18 mouse cellular contexts compared by ENCODE assay signal in the genomic region with DNA sequence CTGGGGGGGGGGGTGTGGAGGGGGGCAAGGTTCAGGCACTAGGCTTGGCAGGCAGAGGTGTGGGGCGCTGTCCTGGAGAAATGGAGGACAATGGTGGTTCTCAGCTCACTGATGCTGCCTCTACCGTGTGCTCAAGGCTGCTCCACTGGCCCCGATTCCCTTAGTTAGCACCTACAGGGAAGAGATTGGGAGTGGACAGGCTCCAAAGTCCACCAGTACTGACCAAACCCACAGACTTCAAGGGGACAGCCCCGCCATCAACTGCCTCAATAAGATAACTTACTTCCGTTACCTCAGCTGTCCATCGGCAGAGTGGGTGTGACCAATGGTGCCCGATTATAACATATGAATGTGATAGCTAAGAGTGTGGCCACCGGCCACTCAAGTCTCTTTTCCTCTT.
DNase-seq lines count a peak whose midpoint lies in the region; ATAC-seq and TF ChIP-seq lines count a peak whose summit lies in the region.
"Had no signal": no experiment of that assay in that cellular context is flagged by ENCODE, and none has a peak within 500 bp of the region (broad histone marks: within the 10 kb centered on the region; RNA-seq: fewer than 3 reads in every experiment).

No protein-coding gene starts in this region.

- TF ChIP-seq CTCF in testis, adult 2 months (IDR thresholded peaks at IDR 0.05; ENCODE audit: control insufficient read depth, insufficient read depth, insufficient replicate concordance, low read depth, low read length): no peak
- no peak for TF ChIP-seq CTCF in cerebellum, adult 2 months (IDR thresholded peaks at IDR 0.05; ENCODE audit: borderline replicate concordance, insufficient read depth, low read depth, low read length)

- H3K27ac ChIP-seq in hindbrain, embryonic 14.5 days: peak overlapping the region; percentile 43; the same call in 1 of the 2 replicates
- H3K27ac ChIP-seq in hindbrain, embryonic 11.5 days (ENCODE audit: low read depth, low read length): no peak overlapping the region
- H3K27ac ChIP-seq in testis, adult 2 months (ENCODE audit: control insufficient read depth, insufficient read depth, low read depth, low read length): no peak overlapping the region
- H3K27ac ChIP-seq in stomach, embryonic 16.5 days (ENCODE audit: low read length): no peak overlapping the region
- no peak overlapping the region for H3K27ac ChIP-seq in cerebellum, adult 2 months (ENCODE audit: insufficient read depth, low read length)
- H3K27ac ChIP-seq: embryonic facial prominence, embryonic 13.5 days; forebrain, embryonic 12.5 days; heart, adult 2 months; heart, embryonic 15.5 days had no signal

- no peak overlapping the region for H3K9ac ChIP-seq in hindbrain, embryonic 14.5 days
- H3K9ac ChIP-seq in hindbrain, embryonic 11.5 days (ENCODE audit: low read depth, low read length): no peak overlapping the region
- H3K9ac ChIP-seq in stomach, embryonic 16.5 days (ENCODE audit: low read length): no peak overlapping the region
- H3K9ac ChIP-seq: embryonic facial prominence, embryonic 13.5 days; forebrain, embryonic 12.5 days; heart, embryonic 15.5 days had no signal

- no peak overlapping the region for H3K4me2 ChIP-seq in hindbrain, embryonic 14.5 days (replicated peaks)
- H3K4me2 ChIP-seq in hindbrain, embryonic 11.5 days (replicated peaks; ENCODE audit: low read depth, low read length): no peak overlapping the region
- no peak overlapping the region for H3K4me2 ChIP-seq in stomach, embryonic 16.5 days (ENCODE audit: low read depth, low read length)
- H3K4me2 ChIP-seq: embryonic facial prominence, embryonic 13.5 days; forebrain, embryonic 12.5 days; heart, embryonic 11.5 days; heart, embryonic 15.5 days had no signal

- H3K36me3 ChIP-seq in hindbrain, embryonic 14.5 days (replicated peaks; ENCODE audit: control insufficient read depth, insufficient read depth): peaks cover 38% of the 10 kb centered on the region
- H3K36me3 ChIP-seq in hindbrain, embryonic 11.5 days (ENCODE audit: control insufficient read depth, insufficient read depth, low read length): no peaks in the 10 kb centered on the region
- no peaks in the 10 kb centered on the region for H3K36me3 ChIP-seq in testis, adult 2 months (ENCODE audit: control insufficient read depth, insufficient read depth, low read length)
- no peaks in the 10 kb centered on the region for H3K36me3 ChIP-seq in stomach, embryonic 16.5 days (ENCODE audit: control insufficient read depth, insufficient read depth, low read length)

- no peak for TF ChIP-seq POLR2A in testis, adult 2 months (IDR thresholded peaks at IDR 0.05; ENCODE audit: control insufficient read depth, low read depth, low read length)
- TF ChIP-seq POLR2A in cerebellum, adult 2 months (IDR thresholded peaks at IDR 0.05; ENCODE audit: borderline replicate concordance, insufficient read depth, low read length): no peak

- ATAC-seq in hindbrain, embryonic 14.5 days (ENCODE audit: low FRiP score): no peak
- ATAC-seq in hindbrain, embryonic 11.5 days (ENCODE audit: low FRiP score): no peak
- peak; percentile 38; the same call in 1 of the 2 replicates for ATAC-seq in stomach, embryonic 16.5 days (ENCODE audit: insufficient read depth, low FRiP score)
- ATAC-seq: forebrain, embryonic 16.5 days had no signal

- H3K4me3 ChIP-seq in hindbrain, embryonic 14.5 days (replicated peaks; ENCODE audit: low read length): no peak overlapping the region
- H3K4me3 ChIP-seq in hindbrain, embryonic 11.5 days (ENCODE audit: low read depth, low read length): no peak overlapping the region
- H3K4me3 ChIP-seq in testis, adult 2 months (ENCODE audit: control insufficient read depth, low read depth, low read length): peak overlapping the region; percentile 78
- no peak overlapping the region for H3K4me3 ChIP-seq in stomach, embryonic 16.5 days (replicated peaks; ENCODE audit: low read length)
- no peak overlapping the region for H3K4me3 ChIP-seq in cerebellum, adult 2 months (replicated peaks; ENCODE audit: insufficient read depth, low read depth, low read length)
- H3K4me3 ChIP-seq: embryonic facial prominence, embryonic 13.5 days; forebrain, embryonic 12.5 days; heart, adult 2 months; heart, embryonic 15.5 days had no signal

- no peaks in the 10 kb centered on the region for H3K27me3 ChIP-seq in hindbrain, embryonic 14.5 days (ENCODE audit: control insufficient read depth, insufficient read depth, low read length)
- no peaks in the 10 kb centered on the region for H3K27me3 ChIP-seq in hindbrain, embryonic 11.5 days (ENCODE audit: control insufficient read depth, insufficient read depth, low read length)
- no peaks in the 10 kb centered on the region for H3K27me3 ChIP-seq in testis, adult 2 months (ENCODE audit: control insufficient read depth, insufficient read depth, low read length)
- H3K27me3 ChIP-seq in stomach, embryonic 16.5 days (ENCODE audit: control insufficient read depth, insufficient read depth, low read length): no peaks in the 10 kb centered on the region
- H3K27me3 ChIP-seq in cerebellum, adult 2 months (ENCODE audit: control insufficient read depth, insufficient read depth, low read length): no peaks in the 10 kb centered on the region
- H3K27me3 ChIP-seq: embryonic facial prominence, embryonic 13.5 days; forebrain, embryonic 12.5 days; heart, embryonic 15.5 days had no signal

- peaks cover 5% of the 10 kb centered on the region; the same call in 1 of the 2 replicates for H3K4me1 ChIP-seq in hindbrain, embryonic 14.5 days (replicated peaks; ENCODE audit: control insufficient read depth, insufficient read depth, low read length)
- no peaks in the 10 kb centered on the region for H3K4me1 ChIP-seq in hindbrain, embryonic 11.5 days (replicated peaks; ENCODE audit: control insufficient read depth, insufficient read depth, low read length)
- H3K4me1 ChIP-seq in testis, adult 2 months (ENCODE audit: control insufficient read depth, insufficient read depth, low read length): no peaks in the 10 kb centered on the region; the same call in none of the 2 replicates
- peaks cover 6% of the 10 kb centered on the region; the same call in 1 of the 2 replicates for H3K4me1 ChIP-seq in stomach, embryonic 16.5 days (ENCODE audit: control insufficient read depth, insufficient read depth, low read length)
- peaks cover 15% of the 10 kb centered on the region for H3K4me1 ChIP-seq in cerebellum, adult 2 months (ENCODE audit: control insufficient read depth, insufficient read depth, low read length)

- 90% methylated on average over 8 of the region's 8 CpGs for WGBS in hindbrain, embryonic 14.5 days
- WGBS in hindbrain, embryonic 11.5 days: 88% methylated on average over 8 of the region's 8 CpGs
- WGBS in stomach, embryonic 16.5 days: 78% methylated on average over 8 of the region's 8 CpGs
- 88% methylated on average over 8 of the region's 8 CpGs for WGBS in cerebellum, adult 2 months

- H3K9me3 ChIP-seq in hindbrain, embryonic 14.5 days (ENCODE audit: control insufficient read depth, low read length): no peaks in the 10 kb centered on the region
- no peaks in the 10 kb centered on the region for H3K9me3 ChIP-seq in hindbrain, embryonic 11.5 days (ENCODE audit: control insufficient read depth, low read length)
- no peaks in the 10 kb centered on the region for H3K9me3 ChIP-seq in stomach, embryonic 16.5 days (replicated peaks; ENCODE audit: control insufficient read depth, low read length)
- H3K9me3 ChIP-seq: embryonic facial prominence, embryonic 13.5 days; forebrain, embryonic 12.5 days; heart, embryonic 15.5 days had no signal

- no peak for DNase-seq in hindbrain, embryonic 14.5 days (ENCODE audit: low spot score)
- no peak for DNase-seq in hindbrain, embryonic 11.5 days (ENCODE audit: low spot score)
- no peak for DNase-seq in testis, postnatal 14 days (ENCODE audit: low spot score)
- no peak for DNase-seq in cerebellum, adult 2 months
- DNase-seq in retina, embryonic 14.5 days (ENCODE audit: low spot score): no peak
- DNase-seq: adrenal gland, postnatal 10 days; cerebellum, adult 11 months; cerebellum, adult 9-10 months; cerebellum, postnatal 36 days; heart, adult 2 months; heart, postnatal 14 days had no signal
